Mouse (Mus musculus) MEL (cell line): ENCODE data around the gene Cfd. TPM values are rescaled to one million over a fixed set of nuclear protein-coding genes. Genes with fewer than 3 reads are reported as not detected.

ENCODE experiments used
- DNase-seq: peaks from one replicate; pipeline ENCODE4 v3.0.0; 2011; ENCODE audit warnings: low read depth, low spot score
- H3K27ac ChIP-seq: 2 replicates; pipeline ENCODE4 v1.5.1; 2012; ENCODE audit warnings: low read depth, mild to moderate bottlenecking, control low read depth, low read length, moderate library complexity; ENCODE audit not compliant: control insufficient read depth
- H3K27me3 ChIP-seq, 2 experiments: fragments of 150-350 bp in 1 of 2; sonication (generic) in 1 of 2; 2 replicates each; pipeline ENCODE4 v1.6.1; 2012; ENCODE audit warnings: low read length in 2 of 2, mild to moderate bottlenecking in 2 of 2, improper control_type of control experiment in 1 of 2, moderate library complexity in 1 of 2; ENCODE audit not compliant: insufficient read depth in 2 of 2, control insufficient read depth in 1 of 2
- H3K36me3 ChIP-seq, 2 experiments: 2 replicates each; pipeline ENCODE4 v1.6.1; 2012 to 2014; ENCODE audit warnings: low read length in 2 of 2, improper control_type of control experiment in 1 of 2, inconsistent platforms in 1 of 2, mild to moderate bottlenecking in 1 of 2; ENCODE audit not compliant: insufficient read depth in 2 of 2, control insufficient read depth in 1 of 2
- H3K4me1 ChIP-seq, 2 experiments: fragments of 150-350 bp in 1 of 2; sonication (generic) in 1 of 2; 2 replicates each; pipeline ENCODE4 v1.6.1; 2012; ENCODE audit warnings: low read length in 2 of 2, improper control_type of control experiment in 1 of 2, mild to moderate bottlenecking in 1 of 2; ENCODE audit not compliant: insufficient read depth in 2 of 2, control insufficient read depth in 1 of 2
- H3K4me3 ChIP-seq, 2 experiments: fragments of 150-350 bp in 1 of 2; sonication (generic) in 1 of 2; 2 replicates each; pipeline ENCODE4 v1.5.1; 2012; ENCODE audit warnings: low read depth in 2 of 2, low read length in 2 of 2, mild to moderate bottlenecking in 2 of 2, moderate library complexity in 2 of 2, control low read depth in 1 of 2, improper control_type of control experiment in 1 of 2; ENCODE audit not compliant: control insufficient read depth in 1 of 2, insufficient read depth in 1 of 2
- H3K79me2 ChIP-seq: 2 replicates; pipeline ENCODE4 v1.6.1; 2012; ENCODE audit warnings: mild to moderate bottlenecking, low read length, moderate library complexity; ENCODE audit not compliant: control insufficient read depth, poor library complexity, insufficient read depth
- H3K9ac ChIP-seq: 2 replicates; pipeline ENCODE4 v1.6.1; 2012; ENCODE audit warnings: low read depth, mild to moderate bottlenecking, control low read depth, low read length, moderate library complexity; ENCODE audit not compliant: control insufficient read depth, poor library complexity, severe bottlenecking
- H3K9me3 ChIP-seq: fragments of 150-350 bp; sonication (generic); replicated peaks from 2 replicates; pipeline ENCODE4 v1.6.1; 2012; ENCODE audit warnings: mild to moderate bottlenecking, low read length, improper control_type of control experiment, moderate library complexity; ENCODE audit not compliant: insufficient read depth
- BHLHE40 ChIP-seq: IDR thresholded peaks from 2 replicates; pipeline ENCODE4 v1.6.1; 2012; ENCODE audit warnings: low read depth, mild to moderate bottlenecking, inconsistent platforms, low read length, improper control_type of control experiment, borderline replicate concordance
- CHD1 ChIP-seq: IDR thresholded peaks from 2 replicates; pipeline ENCODE4 v1.6.1; 2012; ENCODE audit warnings: low read depth, mild to moderate bottlenecking, inconsistent platforms, low read length, improper control_type of control experiment
- CHD2 ChIP-seq: IDR thresholded peaks from 2 replicates; pipeline ENCODE4 v1.6.1; 2011; ENCODE audit warnings: low read length, improper control_type of control experiment
- CTCF ChIP-seq, 3 experiments: IDR thresholded peaks in 2 of 3; conservative IDR thresholded peaks in 1 of 3; 2 replicates each; pipeline ENCODE4 v1.5.1; 2011 to 2012; ENCODE audit warnings: low read length in 3 of 3, low read depth in 2 of 3, mild to moderate bottlenecking in 2 of 3, improper control_type of control experiment in 1 of 3, inconsistent platforms in 1 of 3, mixed read lengths in 1 of 3, moderate library complexity in 1 of 3; ENCODE audit not compliant: control insufficient read depth in 1 of 3, insufficient read depth in 1 of 3, poor library complexity in 1 of 3, severe bottlenecking in 1 of 3
- E2F4 ChIP-seq: IDR thresholded peaks from 2 replicates; pipeline ENCODE4 v1.6.1; 2011; ENCODE audit warnings: low read depth, low read length, improper control_type of control experiment, borderline replicate concordance
- ELF1 ChIP-seq: IDR thresholded peaks from 2 replicates; pipeline ENCODE4 v1.6.1; 2014; ENCODE audit warnings: low read depth, mild to moderate bottlenecking, inconsistent platforms, low read length, improper control_type of control experiment, moderate library complexity
- ETS1 ChIP-seq: IDR thresholded peaks from 2 replicates; pipeline ENCODE4 v1.6.1; 2012; ENCODE audit warnings: low read depth, mild to moderate bottlenecking, inconsistent platforms, low read length, improper control_type of control experiment, moderate library complexity
- GATA1 ChIP-seq: IDR thresholded peaks from 2 replicates; pipeline ENCODE4 v1.6.1; 2011; ENCODE audit warnings: low read depth, low read length, improper control_type of control experiment
- HCFC1 ChIP-seq: IDR thresholded peaks from 2 replicates; pipeline ENCODE4 v1.6.1; 2012; ENCODE audit warnings: low read depth, mild to moderate bottlenecking, inconsistent platforms, low read length, improper control_type of control experiment, moderate library complexity
- JUND ChIP-seq: IDR thresholded peaks from 2 replicates; pipeline ENCODE4 v1.6.1; 2011; ENCODE audit warnings: low read depth, mild to moderate bottlenecking, improper control_type of control experiment, low read length
- MAFK ChIP-seq: IDR thresholded peaks from 2 replicates; pipeline ENCODE4 v1.6.1; 2011; ENCODE audit warnings: low read depth, mild to moderate bottlenecking, low read length, improper control_type of control experiment, borderline replicate concordance
- MAX ChIP-seq: IDR thresholded peaks from 2 replicates; pipeline ENCODE4 v1.6.1; 2011; ENCODE audit warnings: low read length, improper control_type of control experiment
- MAZ ChIP-seq: IDR thresholded peaks from 2 replicates; pipeline ENCODE4 v1.6.1; 2012; ENCODE audit warnings: low read depth, mild to moderate bottlenecking, inconsistent platforms, low read length, improper control_type of control experiment
- MEF2A ChIP-seq: IDR thresholded peaks from 2 replicates; pipeline ENCODE4 v1.6.1; 2014; ENCODE audit warnings: low read depth, mild to moderate bottlenecking, inconsistent platforms, low read length, improper control_type of control experiment; ENCODE audit not compliant: poor library complexity, insufficient replicate concordance, severe bottlenecking; ENCODE audit errors: extremely low read depth
- MYB ChIP-seq: IDR thresholded peaks from 2 replicates; pipeline ENCODE4 v1.6.1; 2011; ENCODE audit warnings: mild to moderate bottlenecking, low read depth, low read length, improper control_type of control experiment
- MYC ChIP-seq: IDR thresholded peaks from 2 replicates; pipeline ENCODE4 v1.6.1; 2011; ENCODE audit warnings: low read depth, mild to moderate bottlenecking, low read length, improper control_type of control experiment, moderate library complexity
- NRF1 ChIP-seq: IDR thresholded peaks from 2 replicates; pipeline ENCODE4 v1.6.1; 2014; ENCODE audit warnings: low read depth, mild to moderate bottlenecking, inconsistent platforms, low read length, improper control_type of control experiment, moderate library complexity; ENCODE audit not compliant: poor library complexity, insufficient read depth, severe bottlenecking
- POLR2A ChIP-seq, 2 experiments: IDR thresholded peaks; 2 replicates each; pipeline ENCODE4 v1.6.1; 2011 to 2012; ENCODE audit warnings: low read length in 2 of 2, mild to moderate bottlenecking in 2 of 2, control low read depth in 1 of 2, improper control_type of control experiment in 1 of 2, low read depth in 1 of 2, moderate library complexity in 1 of 2; ENCODE audit not compliant: control insufficient read depth in 1 of 2, insufficient read depth in 1 of 2, poor library complexity in 1 of 2
- POLR2AphosphoS2 ChIP-seq: IDR thresholded peaks from 2 replicates; pipeline ENCODE4 v1.6.1; 2011; ENCODE audit warnings: low read length, improper control_type of control experiment
- POLR2AphosphoS5 ChIP-seq: IDR thresholded peaks from 2 replicates; pipeline ENCODE4 v1.6.1; 2012; ENCODE audit warnings: low read depth, borderline replicate concordance, mild to moderate bottlenecking, inconsistent platforms, low read length, moderate library complexity, mixed read lengths
- RAD21 ChIP-seq: IDR thresholded peaks from 2 replicates; pipeline ENCODE4 v1.6.1; 2011; ENCODE audit warnings: mild to moderate bottlenecking, low read depth, low read length, improper control_type of control experiment
- RCOR1 ChIP-seq: IDR thresholded peaks from 2 replicates; pipeline ENCODE4 v1.6.1; 2012; ENCODE audit warnings: low read depth, mild to moderate bottlenecking, inconsistent platforms, low read length, improper control_type of control experiment
- SIN3A ChIP-seq: IDR thresholded peaks from 2 replicates; pipeline ENCODE4 v1.6.1; 2012; ENCODE audit warnings: low read length, improper control_type of control experiment, inconsistent platforms
- SMC3 ChIP-seq: IDR thresholded peaks from 2 replicates; pipeline ENCODE4 v1.6.1; 2011; ENCODE audit warnings: low read depth, low read length, improper control_type of control experiment
- UBTF ChIP-seq: IDR thresholded peaks from 2 replicates; pipeline ENCODE4 v1.6.1; 2012; ENCODE audit warnings: low read depth, mild to moderate bottlenecking, inconsistent platforms, low read length, improper control_type of control experiment, moderate library complexity, borderline replicate concordance; ENCODE audit not compliant: insufficient read depth
- USF2 ChIP-seq, 2 experiments: IDR thresholded peaks; 2 replicates each; pipeline ENCODE4 v1.6.1; 2011 to 2012; ENCODE audit warnings: improper control_type of control experiment in 2 of 2, low read length in 2 of 2, borderline replicate concordance in 1 of 2, inconsistent platforms in 1 of 2, low read depth in 1 of 2, mild to moderate bottlenecking in 1 of 2; ENCODE audit not compliant: insufficient read depth in 1 of 2
- ZC3H11A ChIP-seq: IDR thresholded peaks from 2 replicates; pipeline ENCODE4 v1.6.1; 2012; ENCODE audit warnings: low read depth, mild to moderate bottlenecking, inconsistent platforms, low read length, improper control_type of control experiment
- ZKSCAN1 ChIP-seq: IDR thresholded peaks from 2 replicates; pipeline ENCODE4 v1.6.1; 2012; ENCODE audit warnings: low read depth, mild to moderate bottlenecking, inconsistent platforms, low read length, improper control_type of control experiment, moderate library complexity
- ZMIZ1 ChIP-seq: IDR thresholded peaks from 2 replicates; pipeline ENCODE4 v1.6.1; 2012; ENCODE audit warnings: low read depth, mild to moderate bottlenecking, inconsistent platforms, low read length, improper control_type of control experiment, moderate library complexity
- ZNF384 ChIP-seq: IDR thresholded peaks from 2 replicates; pipeline ENCODE4 v1.6.1; 2012; ENCODE audit warnings: low read depth, mild to moderate bottlenecking, inconsistent platforms, low read length, improper control_type of control experiment
- polyA plus RNA-seq, 2 experiments: library from polyadenylated mRNA; stranded (reverse) in 1 of 2; unstranded in 1 of 2; fragments of >175 nt in 1 of 2; fragments of >200 nt in 1 of 2; gene quantifications; 2 replicates each; pipeline versions ENCODE4 v1.2.1 to v1.2.4; 2012; ENCODE audit warnings: low replicate concordance in 2 of 2, low read depth in 1 of 2; ENCODE audit not compliant: insufficient read length in 2 of 2, insufficient read depth in 1 of 2, missing spikeins in 1 of 2
- total RNA-seq: library from RNA; depleted of rRNA; stranded (reverse); fragments of 300-350 nt; gene quantifications from 2 replicates; pipeline ENCODE4 v1.2.3, GENCODE M21; 2012

The Cfd gene
- total and polyA plus RNA-seq, 3 experiments, result 0.21 TPM; not detected in 2

GRCm38 (mm10) chr10:79874290-79874862, 16.3 kb upstream of the Cfd start, which contains the start of the genes Prtn3 and Plppr3:
Gene Prtn3, plus strand, starts transcription at chr10:79874476.
Gene Plppr3, minus strand, starts transcription at chr10:79874634.
- DNase-seq, result no peak
- no peaks in the 10 kb centered on the region for H3K79me2 ChIP-seq
- no peaks in the 10 kb centered on the region for H3K27me3 ChIP-seq
- H3K9me3 ChIP-seq, result no peaks in the 10 kb centered on the region
- H3K27ac ChIP-seq, result no peak within 1 kb of the TSS
- H3K36me3 ChIP-seq, result peaks cover 0 to 9% of the 10 kb centered on the region in 2 experiments; a peak in 2 of 4 replicates
- peak within 1 kb of the TSS; percentile 23 to 31; a peak in 2 of 4 replicates for H3K4me3 ChIP-seq
- peak within 1 kb of the TSS; percentile 40; the same call in 1 of the 2 replicates for H3K9ac ChIP-seq
- TF ChIP-seq MYC (no peak), HCFC1 (no peak), ZC3H11A (no peak), RAD21 (no peak), CHD1 (no peak), ZKSCAN1 (no peak), ELF1 (no peak), SIN3A (no peak), SMC3 (no peak), UBTF (no peak), POLR2AphosphoS5 (no peak), MAZ (no peak), RCOR1 (no peak), POLR2AphosphoS2 (no peak), USF2 (IDR thresholded peaks at IDR 0.05; ENCODE audit: borderline replicate concordance in 1 of 2, insufficient read depth in 1 of 2, low read depth in 1 of 2, low read length in 2 of 2) (no peak), E2F4 (no peak), GATA1 (no peak)
- H3K4me1 ChIP-seq, result peaks cover 6 to 16% of the 10 kb centered on the region in 2 experiments; a peak in 3 of 4 replicates

DNA sequence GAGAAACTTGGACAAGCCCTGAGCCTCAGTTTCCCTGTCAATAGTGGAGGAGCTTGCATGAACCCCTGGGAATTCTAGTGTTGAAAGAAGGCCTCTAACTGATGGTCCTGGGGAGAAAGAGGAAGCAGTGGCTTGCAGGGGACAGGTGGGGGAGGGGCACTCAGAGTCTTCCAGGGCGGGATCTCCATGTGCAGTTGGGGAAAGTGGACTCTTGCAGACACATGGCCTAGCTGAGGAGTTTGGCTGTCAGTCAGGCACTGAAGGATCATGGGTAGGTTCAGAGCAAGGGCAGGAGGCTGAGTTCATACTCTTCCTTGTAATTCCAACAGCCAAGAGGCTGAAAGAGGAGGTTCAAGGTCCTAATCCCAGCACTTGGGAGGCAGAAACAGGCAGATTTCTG, 13.5 kb upstream of the Cfd start:
- Histone ChIP-seq H3K9ac (peak overlapping the region; percentile 70), H3K27ac (peak overlapping the region; percentile 78), H3K27me3 (no peaks in the 10 kb centered on the region), H3K36me3 (peaks cover 0 to 13% of the 10 kb centered on the region in 2 experiments; a peak in 2 of 4 replicates), H3K4me1 (peaks cover 8 to 35% of the 10 kb centered on the region in 2 experiments; a peak in 3 of 4 replicates), H3K9me3 (no peaks in the 10 kb centered on the region), H3K4me3 (peak overlapping the region; percentile 43 to 56), H3K79me2 (no peaks in the 10 kb centered on the region)
- DNase-seq, result peak; percentile 92
- no peak for TF ChIP-seq USF2 (IDR thresholded peaks at IDR 0.05; ENCODE audit: borderline replicate concordance in 1 of 2, insufficient read depth in 1 of 2, low read depth in 1 of 2, low read length in 2 of 2)
- peak; percentile 56; the same call in 1 of the 2 replicates for TF ChIP-seq ETS1
- TF ChIP-seq MAFK, result no peak
- TF ChIP-seq RCOR1, result no peak
- TF ChIP-seq ZMIZ1, result no peak
- no peak for TF ChIP-seq JUND
- TF ChIP-seq BHLHE40, result no peak
- no peak for TF ChIP-seq MEF2A
- no peak for TF ChIP-seq MYB
- TF ChIP-seq GATA1, result 0 out of 2 replicates have a peak, but pooled peaks have one; percentile 21
- TF ChIP-seq ZNF384, result no peak
- TF ChIP-seq CHD1, result no peak
- peak; percentile 52; the same call in 1 of the 2 replicates for TF ChIP-seq E2F4
- TF ChIP-seq POLR2A (IDR thresholded peaks at IDR 0.05; ENCODE audit: control insufficient read depth in 1 of 2, insufficient read depth in 1 of 2, low read depth in 1 of 2, low read length in 2 of 2, poor library complexity in 1 of 2), result peak; percentile 42 to 67; a peak in 2 of 4 replicates
- TF ChIP-seq CTCF (IDR thresholded peaks at IDR 0.05 in 2 of 3, conservative IDR thresholded peaks at IDR 0.05 in 1 of 3; ENCODE audit: control insufficient read depth in 1 of 3, insufficient read depth in 1 of 3, low read depth in 2 of 3, low read length in 3 of 3, poor library complexity in 1 of 3, severe bottlenecking in 1 of 3), result no peak
- peak; percentile 87 for TF ChIP-seq MAX
- TF ChIP-seq CHD2, result peak; percentile 77
- no peak for TF ChIP-seq NRF1
